Mouse (Mus musculus) kidney, embryonic 16.5 days (tissue): ENCODE measurements around the gene Olfr874. TPM values are rescaled to one million over a fixed set of nuclear protein-coding genes. Genes with fewer than 3 reads are reported as not detected.

ENCODE experiments used
- ATAC-seq: fragments of 200-750 bp; cut with Nextera tagmentation; 2 replicates; pipeline ENCODE4 v1.8.0; 2017; ENCODE audit warnings: moderate TSS enrichment; ENCODE audit not compliant: low FRiP score, low TSS enrichment
- H3K27ac ChIP-seq: fragments of 300-500 bp; sonication (generic); 2 replicates; pipeline ENCODE4 v1.5.1; 2014; ENCODE audit warnings: low read length
- H3K27me3 ChIP-seq: fragments of 300-500 bp; sonication (generic); 2 replicates; pipeline ENCODE4 v1.6.1; 2014; ENCODE audit warnings: low read length, control low read depth, mixed read lengths; ENCODE audit not compliant: insufficient read depth
- H3K36me3 ChIP-seq: fragments of 300-500 bp; sonication (generic); 2 replicates; pipeline ENCODE4 v1.6.1; 2014; ENCODE audit warnings: low read length, control low read depth, mixed read lengths; ENCODE audit not compliant: insufficient read depth
- H3K4me1 ChIP-seq: fragments of 300-500 bp; sonication (generic); 2 replicates; pipeline ENCODE4 v1.6.1; 2014; ENCODE audit warnings: low read length, control low read depth, mixed read lengths; ENCODE audit not compliant: insufficient read depth
- H3K4me2 ChIP-seq: fragments of 300-500 bp; sonication (generic); replicated peaks from 2 replicates; pipeline ENCODE4 v1.6.1; 2014; ENCODE audit warnings: low read depth, low read length
- H3K4me3 ChIP-seq: fragments of 300-500 bp; sonication (generic); 2 replicates; pipeline ENCODE4 v1.5.1; 2014; ENCODE audit warnings: mild to moderate bottlenecking, low read length
- H3K9ac ChIP-seq: fragments of 300-500 bp; sonication (generic); replicated peaks from 2 replicates; pipeline ENCODE4 v1.6.1; 2014; ENCODE audit warnings: low read length
- H3K9me3 ChIP-seq: fragments of 300-500 bp; sonication (generic); 2 replicates; pipeline ENCODE4 v1.6.1; 2016; ENCODE audit warnings: low read length, control low read depth
- WGBS: fragments of 180-500 bp; shearing (Covaris S2); extraction: QIAGEN DNeasy Blood & Tissue Kit; methylation state at CpG from one replicate; pipeline ENCODE4 v1.1.7; 2014; 5-methylcytosine and 5-hydroxymethylcytosine counted together
- polyA plus RNA-seq: library from polyadenylated mRNA; unstranded; fragments of >200 nt; fragmentation: Nextera tagmentation; extraction: Ambion mirVana; gene quantifications from 2 replicates; pipeline ENCODE4 v1.2.1, GENCODE M21; 2015

The Olfr874 gene
- polyA plus RNA-seq, result not detected in 2 replicates

GRCm38 (mm10) chr9:37744806-37745205, at the start of gene Olfr874:
Gene Olfr874, plus strand, starts transcription at chr9:37745106.
- no peaks in the 10 kb centered on the region for H3K9me3 ChIP-seq
- ATAC-seq, result no peak
- no peaks in the 10 kb centered on the region for H3K4me1 ChIP-seq
- H3K9ac ChIP-seq, result no peak within 1 kb of the TSS
- no peaks in the 10 kb centered on the region for H3K27me3 ChIP-seq
- H3K27ac ChIP-seq, result no peak within 1 kb of the TSS
- H3K4me2 ChIP-seq, result no peak within 1 kb of the TSS
- no peak within 1 kb of the TSS for H3K4me3 ChIP-seq
- H3K36me3 ChIP-seq, result no peaks in the 10 kb centered on the region

DNA sequence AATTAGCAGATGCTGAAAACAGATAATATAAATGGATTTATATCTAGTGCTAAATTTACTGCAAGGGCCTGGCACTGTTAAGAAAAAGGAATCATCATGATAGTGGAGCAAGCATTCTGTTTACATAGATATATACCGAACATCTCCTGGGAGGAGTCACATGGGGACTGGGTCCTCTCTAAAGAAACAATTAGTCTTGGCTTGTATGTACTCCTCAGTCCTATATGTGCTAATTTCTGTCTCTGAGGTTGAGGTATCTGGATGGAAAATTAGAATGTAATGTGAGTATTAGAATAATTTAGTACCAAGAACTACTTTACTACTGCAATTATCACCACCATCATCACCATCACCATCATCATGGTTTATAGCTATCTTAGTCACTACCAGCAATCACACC, 28.8 kb upstream of the Olfr874 start, which contains the start of gene Olfr160:
Gene Olfr160 (minus strand): TSS at position 101 of the 400 bp plus-strand sequence.
- Histone ChIP-seq H3K27ac (no peak within 1 kb of the TSS), H3K27me3 (no peaks in the 10 kb centered on the region), H3K9me3 (no peaks in the 10 kb centered on the region), H3K4me2 (no peak within 1 kb of the TSS), H3K9ac (no peak within 1 kb of the TSS), H3K4me3 (no peak within 1 kb of the TSS), H3K36me3 (no peaks in the 10 kb centered on the region), H3K4me1 (no peaks in the 10 kb centered on the region)
- 86% methylated on average over 1 of the region's 1 CpGs for WGBS
- ATAC-seq, result no peak

DNA sequence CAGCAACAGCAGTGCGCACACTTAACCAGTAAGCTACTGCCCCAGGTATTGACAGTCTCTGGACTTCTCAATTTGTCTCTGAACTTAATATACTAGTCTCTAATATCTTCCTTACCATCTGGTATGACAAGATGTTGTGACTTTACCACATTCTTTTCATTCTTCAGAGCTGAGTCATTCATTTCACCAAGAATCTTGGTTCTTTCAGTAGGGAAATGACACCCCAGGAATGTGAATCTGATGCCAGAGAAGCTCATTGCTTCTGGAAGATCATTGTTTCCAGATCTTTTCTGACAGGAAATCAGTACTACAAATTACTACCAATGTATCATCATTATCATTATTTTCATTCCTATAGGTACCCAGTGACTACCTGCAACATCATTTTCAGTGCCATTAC, 10.6 kb upstream of the Olfr874 start:
- H3K27me3 ChIP-seq, result no peaks in the 10 kb centered on the region
- H3K36me3 ChIP-seq, result no peaks in the 10 kb centered on the region
- no peak overlapping the region for H3K4me3 ChIP-seq
- no peaks in the 10 kb centered on the region for H3K4me1 ChIP-seq
- ATAC-seq, result no peak
- H3K27ac ChIP-seq, result no peak overlapping the region
- H3K4me2 ChIP-seq, result no peak overlapping the region
- 97% methylated on average over 1 of the region's 1 CpGs for WGBS
- H3K9ac ChIP-seq, result no peak overlapping the region
- no peaks in the 10 kb centered on the region for H3K9me3 ChIP-seq

DNA sequence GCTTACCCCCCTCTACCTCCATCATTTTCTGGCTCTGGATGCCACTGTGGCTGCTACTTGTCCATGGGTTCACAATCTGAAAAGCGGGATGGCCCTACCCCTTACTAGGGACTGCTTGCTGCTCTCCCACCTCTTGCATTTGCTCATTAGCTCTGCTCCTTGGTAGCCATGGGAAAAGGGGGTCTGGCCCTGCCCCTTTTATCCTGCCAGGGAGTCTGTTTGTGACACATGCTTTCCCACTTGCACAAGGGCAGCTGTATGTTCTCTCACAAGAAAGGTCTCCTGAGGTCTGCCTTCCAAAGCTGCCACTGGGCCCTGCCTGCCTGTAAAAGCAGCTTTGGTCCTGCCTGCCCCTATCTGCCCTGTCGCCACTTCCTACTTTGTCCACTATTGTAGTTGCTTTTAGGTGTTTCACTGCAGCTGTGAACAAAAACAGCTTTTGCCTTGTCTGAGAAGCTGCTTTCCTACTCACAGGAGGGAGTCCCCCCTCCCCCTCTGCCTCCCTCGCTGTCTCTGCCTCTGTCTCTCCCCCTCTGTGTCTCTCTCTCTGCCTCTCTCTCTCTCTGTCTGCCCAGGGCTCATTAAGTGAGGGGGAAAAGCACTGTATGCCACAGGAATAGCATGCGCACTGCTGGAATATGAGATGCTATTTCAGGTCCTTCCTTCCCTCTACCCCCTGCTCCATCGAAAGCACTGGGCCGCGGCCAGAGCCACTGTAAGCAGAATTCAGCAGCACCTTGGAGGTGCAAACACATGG, 5.6 kb downstream of the Olfr874 start:
- no peak overlapping the region for H3K27ac ChIP-seq
- ATAC-seq, result no peak
- no peak overlapping the region for H3K9ac ChIP-seq
- no peak overlapping the region for H3K4me3 ChIP-seq
- H3K9me3 ChIP-seq, result no peaks in the 10 kb centered on the region
- H3K4me1 ChIP-seq, result no peaks in the 10 kb centered on the region
- no peaks in the 10 kb centered on the region for H3K36me3 ChIP-seq
- 40% methylated on average over 7 of the region's 7 CpGs for WGBS
- no peak overlapping the region for H3K4me2 ChIP-seq
- no peaks in the 10 kb centered on the region for H3K27me3 ChIP-seq

DNA sequence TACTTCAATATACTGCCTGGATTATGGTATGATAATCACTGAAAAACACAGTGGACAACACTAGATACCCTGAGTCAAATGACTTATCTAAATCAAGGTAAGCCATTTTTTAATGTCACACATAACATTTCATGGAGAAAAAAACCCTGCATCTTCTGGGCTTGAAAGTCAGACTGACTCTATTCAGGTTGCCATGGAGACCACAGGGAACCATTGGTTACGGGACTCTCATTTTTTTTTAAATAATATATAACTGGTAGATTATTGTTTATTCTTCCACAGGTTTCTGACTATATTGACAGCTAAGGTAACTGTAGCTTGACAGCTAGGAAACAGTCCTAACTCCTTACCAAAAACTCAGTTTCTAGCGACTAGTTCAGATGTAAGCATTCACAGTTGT, 6.6 kb downstream of the Olfr874 start:
- H3K4me2 ChIP-seq, result no peak overlapping the region
- H3K27ac ChIP-seq, result no peak overlapping the region
- no peaks in the 10 kb centered on the region for H3K27me3 ChIP-seq
- no peak overlapping the region for H3K4me3 ChIP-seq
- no peaks in the 10 kb centered on the region for H3K36me3 ChIP-seq
- no peak for ATAC-seq
- H3K4me1 ChIP-seq, result no peaks in the 10 kb centered on the region
- no peaks in the 10 kb centered on the region for H3K9me3 ChIP-seq
- no peak overlapping the region for H3K9ac ChIP-seq
- 76% methylated on average over 2 of the region's 2 CpGs for WGBS

DNA sequence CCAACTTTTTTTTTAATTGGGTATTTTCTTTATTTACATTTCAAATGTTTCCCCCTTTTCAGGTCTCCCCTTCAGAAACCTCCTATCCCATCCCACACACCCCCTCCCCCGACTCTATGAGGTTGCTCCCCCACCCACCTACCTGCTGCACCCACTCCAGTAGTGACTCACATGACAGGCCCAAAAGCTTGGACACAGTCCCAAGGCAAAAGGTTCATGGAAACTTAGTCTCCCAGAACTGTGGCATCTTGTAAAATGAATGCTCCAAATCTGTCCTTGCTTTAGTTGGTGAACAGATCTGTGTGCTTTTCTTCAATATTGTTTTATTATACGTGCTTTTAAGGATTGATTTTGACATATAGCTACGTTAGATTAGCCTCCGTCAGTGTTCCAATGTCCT, 7.1 kb downstream of the Olfr874 start:
- 69% methylated on average over 4 of the region's 4 CpGs for WGBS
- Histone ChIP-seq H3K9ac (no peak overlapping the region), H3K9me3 (no peaks in the 10 kb centered on the region), H3K4me3 (no peak overlapping the region), H3K4me1 (no peaks in the 10 kb centered on the region), H3K27ac (no peak overlapping the region), H3K27me3 (no peaks in the 10 kb centered on the region), H3K36me3 (no peaks in the 10 kb centered on the region), H3K4me2 (no peak overlapping the region)
- no peak for ATAC-seq

DNA sequence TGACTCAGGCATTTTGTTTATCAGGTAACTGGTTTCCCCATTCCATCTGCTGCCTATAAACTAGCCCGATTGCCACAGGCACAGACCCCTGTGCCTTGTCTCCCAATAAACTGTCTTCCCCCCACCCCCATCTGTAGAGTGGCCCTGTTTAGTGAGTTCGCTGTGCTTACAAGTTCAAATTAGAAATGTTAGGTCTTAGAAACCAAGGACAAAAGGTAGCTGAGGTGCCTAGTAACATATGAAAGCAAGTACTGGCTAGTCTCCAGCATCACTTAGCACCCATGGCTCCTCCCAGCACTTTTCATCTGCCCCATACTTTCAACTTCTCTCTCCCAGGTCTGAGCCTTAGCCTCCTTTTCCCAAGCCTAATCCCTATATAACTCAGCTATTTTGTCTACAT, 16.8 kb downstream of the Olfr874 start:
- Histone ChIP-seq H3K9ac (no peak overlapping the region), H3K27me3 (no peaks in the 10 kb centered on the region), H3K36me3 (no peaks in the 10 kb centered on the region), H3K4me1 (no peaks in the 10 kb centered on the region), H3K27ac (no peak overlapping the region), H3K9me3 (no peaks in the 10 kb centered on the region), H3K4me3 (no peak overlapping the region), H3K4me2 (no peak overlapping the region)
- no peak for ATAC-seq
- 88% methylated on average over 2 of the region's 2 CpGs for WGBS

- no peak overlapping the region for H3K4me2 ChIP-seq
- H3K9ac ChIP-seq, result no peak overlapping the region
- ATAC-seq, result no peak
- WGBS, result 66% methylated on average over 2 of the region's 2 CpGs
- no peaks in the 10 kb centered on the region for H3K27me3 ChIP-seq
- no peak overlapping the region for H3K27ac ChIP-seq
- H3K9me3 ChIP-seq, result no peaks in the 10 kb centered on the region
- no peaks in the 10 kb centered on the region for H3K4me1 ChIP-seq
- no peaks in the 10 kb centered on the region for H3K36me3 ChIP-seq
- H3K4me3 ChIP-seq, result no peak overlapping the region
Observed at GRCm38 (mm10) chr9:37762541-37762940, 17.6 kb downstream of the Olfr874 start.

- H3K4me2 ChIP-seq, result no peak overlapping the region
- H3K27me3 ChIP-seq, result no peaks in the 10 kb centered on the region
- H3K4me3 ChIP-seq, result no peak overlapping the region
- 62% methylated on average over 2 of the region's 2 CpGs for WGBS
- no peaks in the 10 kb centered on the region for H3K4me1 ChIP-seq
- no peak for ATAC-seq
- no peaks in the 10 kb centered on the region for H3K36me3 ChIP-seq
- H3K9me3 ChIP-seq, result no peaks in the 10 kb centered on the region
- no peak overlapping the region for H3K9ac ChIP-seq
- no peak overlapping the region for H3K27ac ChIP-seq
Observed at GRCm38 (mm10) chr9:37770661-37771060, 25.8 kb downstream of the Olfr874 start.

- no peak for ATAC-seq
- H3K36me3 ChIP-seq, result no peaks in the 10 kb centered on the region
- WGBS, result 24% methylated on average over 2 of the region's 2 CpGs
- no peaks in the 10 kb centered on the region for H3K27me3 ChIP-seq
- no peak within 1 kb of the TSS for H3K27ac ChIP-seq
- no peak within 1 kb of the TSS for H3K4me2 ChIP-seq
- no peaks in the 10 kb centered on the region for H3K9me3 ChIP-seq
- H3K9ac ChIP-seq, result no peak within 1 kb of the TSS
- H3K4me1 ChIP-seq, result no peaks in the 10 kb centered on the region
- no peak within 1 kb of the TSS for H3K4me3 ChIP-seq
Observed at GRCm38 (mm10) chr9:37771759-37772158, 26.9 kb downstream of the Olfr874 start, which contains the start of gene Olfr875. Gene Olfr875, plus strand, starts transcription at chr9:37771857.
